In the genomic region with DNA sequence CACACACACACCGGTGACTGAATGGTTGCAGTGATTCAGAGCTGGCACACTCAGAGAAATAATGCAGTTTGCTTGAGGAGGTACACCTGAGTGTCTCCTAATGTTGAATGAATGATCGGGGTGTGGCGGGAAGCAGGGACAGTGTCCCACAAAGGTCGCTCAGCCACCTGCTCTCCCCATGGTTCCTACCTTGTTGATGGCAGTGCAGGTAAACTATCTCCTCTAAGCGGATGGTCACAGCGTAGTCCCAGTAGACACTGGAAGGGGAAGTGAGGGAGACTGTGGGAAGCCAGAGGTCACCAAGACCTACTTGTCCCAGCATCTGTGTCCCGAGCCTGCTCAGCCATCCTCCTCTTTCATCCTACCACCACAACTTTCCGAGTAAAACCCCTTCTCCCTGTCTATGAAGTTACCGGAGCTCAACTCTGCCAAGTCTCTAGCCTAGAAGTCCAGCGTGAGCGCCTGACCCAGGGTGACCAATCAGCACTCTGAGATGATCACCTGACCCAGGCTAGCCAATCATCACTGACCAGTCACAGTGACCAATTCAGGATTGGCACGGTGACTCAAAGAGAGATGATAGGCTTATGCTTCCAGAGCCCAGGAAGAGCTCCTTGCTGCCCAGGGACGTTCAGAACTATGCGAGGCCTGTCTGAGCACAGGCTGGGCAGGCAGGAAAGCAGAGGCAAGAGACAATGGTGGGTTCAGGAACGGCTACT, we compare ENCODE assay signal across 8 mouse cellular contexts. TPM values are rescaled to one million over a fixed set of nuclear protein-coding genes. Genes with fewer than 3 reads are reported as not detected.
DNase-seq lines count a peak whose midpoint lies in the region; ATAC-seq and TF ChIP-seq lines count a peak whose summit lies in the region.

No protein-coding gene starts in this region.

- no peaks in the 10 kb centered on the region for H3K27me3 ChIP-seq in kidney, adult 2 months (replicated peaks; ENCODE audit: control insufficient read depth, insufficient read depth, low read length)
- H3K27me3 ChIP-seq in forebrain, embryonic 14.5 days (replicated peaks; ENCODE audit: control insufficient read depth, insufficient read depth, low read length) = no peaks in the 10 kb centered on the region

- no peak for TF ChIP-seq POLR2A in kidney, adult 2 months (IDR thresholded peaks at IDR 0.05; ENCODE audit: low read depth, low read length)

- no peak overlapping the region for H3K27ac ChIP-seq in kidney, adult 2 months (ENCODE audit: insufficient read depth, low read depth, low read length)
- no peak overlapping the region for H3K27ac ChIP-seq in forebrain, embryonic 14.5 days (ENCODE audit: low read depth, low read length)

- peak; percentile 74 for ATAC-seq in forebrain, embryonic 14.5 days

- no peaks in the 10 kb centered on the region for H3K9me3 ChIP-seq in forebrain, embryonic 14.5 days (replicated peaks; ENCODE audit: control insufficient read depth, low read length)

- no peaks in the 10 kb centered on the region for H3K4me1 ChIP-seq in kidney, adult 2 months (ENCODE audit: control insufficient read depth, insufficient read depth, low read length)
- H3K4me1 ChIP-seq in forebrain, embryonic 14.5 days (ENCODE audit: control insufficient read depth, insufficient read depth, low read length) = no peaks in the 10 kb centered on the region

- no peaks in the 10 kb centered on the region for H3K36me3 ChIP-seq in kidney, adult 2 months (ENCODE audit: control insufficient read depth, insufficient read depth, low read length)
- H3K36me3 ChIP-seq in forebrain, embryonic 14.5 days (ENCODE audit: control insufficient read depth, insufficient read depth, low read length) = peaks cover 34% of the 10 kb centered on the region

- H3K9ac ChIP-seq in forebrain, embryonic 14.5 days (ENCODE audit: low read length) = peak overlapping the region; percentile 10; the same call in 1 of the 2 replicates

- TF ChIP-seq CTCF in kidney, adult 2 months (conservative IDR thresholded peaks at IDR 0.05; ENCODE audit: insufficient read depth, insufficient read length, low read depth, low read length) = no peak

- no peak overlapping the region for H3K4me3 ChIP-seq in kidney, adult 2 months (ENCODE audit: insufficient read depth, low read depth, low read length)
- H3K4me3 ChIP-seq in forebrain, embryonic 14.5 days (ENCODE audit: low read depth, low read length) = peak overlapping the region; percentile 13

- peak; percentile 36 for DNase-seq in kidney, adult 2 months
- no peak for DNase-seq in kidney, adult 8-10 months
- DNase-seq in forebrain, embryonic 14.5 days (ENCODE audit: low spot score) = peak; percentile 72
- DNase-seq in kidney, postnatal 4 days = peak; percentile 70 to 81
- DNase-seq in mesoderm, embryonic 11.5 days (ENCODE audit: low read depth, low spot score) = peak; percentile 89
- DNase-seq in thymus, postnatal 25 days = no peak
- DNase-seq in frontal cortex, postnatal 10 days (ENCODE audit: low spot score in 2 of 2) = no peak
- no peak for DNase-seq in adrenal gland, adult 2 months

- H3K4me2 ChIP-seq in forebrain, embryonic 14.5 days (ENCODE audit: low read length) = peak overlapping the region; percentile 40

- WGBS in kidney, adult 2 months = 43% methylated on average over 15 of the region's 15 CpGs
- WGBS in forebrain, embryonic 14.5 days = 33% methylated on average over 15 of the region's 15 CpGs

RNA-seq across cellular contexts. Expression of a gene that starts 30.3 kb away (rescaled TPM):
- polyA plus RNA-seq in kidney, adult 2 months (2012; rRNA removed) = 3.5 and 3.9 TPM in 2 replicates
- 6.7 and 8.9 TPM in 2 replicates for polyA plus RNA-seq in forebrain, embryonic 14.5 days (2014; fragmentation: Nextera tagmentation; extraction: Ambion mirVana)
- total RNA-seq in adrenal gland, adult 2 months (2021) = 10 to 100 TPM in 1 of 2 experiments, 1 to 10 TPM in 1; 8.4 to 12.7 TPM
- 4.3 and 5.5 TPM in 2 replicates for polyA plus RNA-seq in adrenal gland, adult 2 months (2012; rRNA removed)

RNA-seq across cellular contexts. Expression of a gene that starts 53.6 kb away (rescaled TPM):
- not detected in 2 replicates for polyA plus RNA-seq in kidney, adult 2 months (2012; rRNA removed)
- polyA plus RNA-seq in forebrain, embryonic 14.5 days (2014; fragmentation: Nextera tagmentation; extraction: Ambion mirVana) = not detected in 2 replicates
- not detected for total RNA-seq in adrenal gland, adult 2 months (2021)
- polyA plus RNA-seq in adrenal gland, adult 2 months (2012; rRNA removed) = not detected in 2 replicates

RNA-seq across cellular contexts. Expression of a gene that starts 59.3 kb away (rescaled TPM):
- polyA plus RNA-seq in kidney, adult 2 months (2012; rRNA removed) = 14.3 and 15.0 TPM in 2 replicates
- 2.1 and 2.7 TPM in 2 replicates for polyA plus RNA-seq in forebrain, embryonic 14.5 days (2014; fragmentation: Nextera tagmentation; extraction: Ambion mirVana)
- 10 to 100 TPM; 11.5 to 17.8 TPM for total RNA-seq in adrenal gland, adult 2 months (2021)
- 11.0 and 12.4 TPM in 2 replicates for polyA plus RNA-seq in adrenal gland, adult 2 months (2012; rRNA removed)

Comparison
In these comparisons a context has a peak if more than half of its experiments do, and no peak if none do; other contexts are left out.
1. DNase-seq: peak in kidney, adult 2 months (single experiment), forebrain, embryonic 14.5 days (single experiment), kidney, postnatal 4 days (2 of 2) and mesoderm, embryonic 11.5 days (single experiment); none in kidney, adult 8-10 months (0 of 2), thymus, postnatal 25 days (single experiment), frontal cortex, postnatal 10 days (0 of 2) and adrenal gland, adult 2 months (single experiment).